Mouse (Mus musculus): Measurements from ENCODE around the gene Lingo2.
"Not testable (repeated sequence)": the region's sequence is repeated elsewhere in the genome, so short reads cannot be mapped to it uniquely, and the experiment has no call there.

Gene Lingo2

DNA sequence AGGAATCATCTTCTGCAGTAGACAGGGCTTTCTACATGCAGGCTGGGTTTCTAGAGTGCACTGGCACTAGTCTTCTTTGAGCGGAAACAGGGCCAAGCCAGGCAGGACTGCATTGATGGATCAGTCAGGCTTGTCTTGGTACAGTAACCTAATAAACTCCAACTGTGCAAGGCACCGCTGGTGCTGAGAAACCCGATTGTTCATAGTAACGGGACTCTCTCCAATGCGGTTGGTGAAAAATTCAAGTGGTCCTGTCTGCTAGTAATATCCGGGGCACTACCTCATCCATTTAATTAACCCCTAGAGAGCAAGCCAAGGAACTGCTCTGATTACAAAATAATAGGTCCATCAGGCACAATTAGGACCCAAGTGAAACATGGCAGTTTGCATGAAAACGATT, 1106.4 kb downstream of the Lingo2 start:
- DNase-seq (ENCODE audit: low read depth, low spot score), result no peak

DNA sequence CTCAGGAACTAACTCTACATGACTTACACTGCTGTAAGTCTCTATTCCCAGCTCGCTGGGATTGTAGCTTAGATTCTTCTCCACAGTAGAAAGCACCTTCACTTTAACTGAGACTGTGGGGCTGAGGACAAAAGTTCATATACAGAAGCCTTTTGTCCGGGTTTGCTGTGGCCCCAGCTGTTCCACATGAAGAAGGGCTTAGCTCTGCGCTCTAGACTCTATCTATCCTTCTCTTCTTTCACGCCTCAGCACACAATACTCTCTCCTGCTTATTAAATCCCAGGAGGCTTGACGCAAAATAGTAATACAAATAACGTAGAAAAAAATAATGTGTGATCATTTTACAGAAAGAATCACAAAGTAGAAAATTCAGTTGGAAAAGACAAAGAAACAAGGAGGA, 1107.0 kb downstream of the Lingo2 start:
- DNase-seq (ENCODE audit: low read depth, low spot score), result no peak

DNA sequence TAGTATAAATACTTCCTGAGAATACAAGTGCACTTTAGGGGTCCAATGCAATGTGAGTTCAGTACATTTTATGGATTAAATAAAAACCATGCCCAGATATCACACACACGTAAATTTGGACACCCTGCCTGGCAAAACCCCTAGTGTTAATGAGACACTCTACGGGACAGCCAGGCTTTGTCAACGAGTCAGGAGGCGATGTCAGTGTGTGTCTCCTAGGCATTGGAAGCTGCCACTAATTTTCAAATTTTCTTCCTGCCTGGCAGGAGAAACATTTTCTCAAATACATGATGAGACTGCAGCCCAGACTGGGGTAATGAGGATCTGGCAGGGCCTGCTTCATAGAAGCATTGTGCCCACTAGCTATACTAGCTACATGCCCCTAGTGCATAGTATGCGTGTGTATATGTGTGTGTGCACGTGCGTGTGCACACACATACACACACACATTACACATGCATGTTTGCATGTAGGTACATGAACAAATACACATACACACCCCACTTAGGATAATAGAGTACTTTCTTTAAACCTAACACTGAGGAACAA, 1128.2 kb downstream of the Lingo2 start:
- DNase-seq (ENCODE audit: low read depth, low spot score), result no peak

DNA sequence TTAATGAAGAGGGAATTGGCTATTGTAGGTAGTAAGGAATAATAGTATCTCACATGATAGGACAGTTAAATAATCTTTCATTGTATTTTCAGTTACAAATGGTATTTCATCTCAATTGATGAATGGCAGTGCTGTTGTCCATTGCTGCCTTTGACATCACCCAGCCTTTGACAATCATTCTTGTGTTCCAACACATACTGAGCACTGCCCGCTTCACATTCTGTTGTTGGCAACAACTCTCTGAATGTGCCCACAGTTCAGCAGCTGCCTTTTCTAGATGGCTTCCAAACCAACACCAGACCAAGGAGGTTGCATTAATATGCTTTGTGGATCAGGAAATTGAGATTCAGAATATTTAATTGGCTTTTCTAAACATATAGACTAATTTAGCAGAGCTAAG, 1130.8 kb downstream of the Lingo2 start:
- DNase-seq (ENCODE audit: low read depth, low spot score), result no peak

DNA sequence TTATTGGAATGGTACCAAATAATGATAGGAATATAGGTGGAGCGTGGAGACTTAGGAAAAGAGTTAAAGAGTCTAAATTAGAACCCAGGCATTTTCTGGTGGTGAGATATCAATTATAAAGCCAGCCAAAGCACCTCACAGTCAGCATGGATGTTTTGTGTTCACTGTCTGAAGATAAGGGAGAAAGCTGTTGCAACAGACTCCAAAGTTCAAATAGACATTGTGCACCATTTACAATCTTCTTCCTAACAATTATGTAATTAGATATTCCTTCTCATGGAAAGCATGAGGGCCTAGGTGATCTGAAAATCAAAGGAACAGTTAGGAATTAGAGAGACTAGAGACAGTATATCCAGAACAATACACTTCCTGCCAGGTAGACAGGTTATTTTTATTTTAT, 1136.8 kb downstream of the Lingo2 start:
- DNase-seq (ENCODE audit: low read depth, low spot score), result no peak

DNA sequence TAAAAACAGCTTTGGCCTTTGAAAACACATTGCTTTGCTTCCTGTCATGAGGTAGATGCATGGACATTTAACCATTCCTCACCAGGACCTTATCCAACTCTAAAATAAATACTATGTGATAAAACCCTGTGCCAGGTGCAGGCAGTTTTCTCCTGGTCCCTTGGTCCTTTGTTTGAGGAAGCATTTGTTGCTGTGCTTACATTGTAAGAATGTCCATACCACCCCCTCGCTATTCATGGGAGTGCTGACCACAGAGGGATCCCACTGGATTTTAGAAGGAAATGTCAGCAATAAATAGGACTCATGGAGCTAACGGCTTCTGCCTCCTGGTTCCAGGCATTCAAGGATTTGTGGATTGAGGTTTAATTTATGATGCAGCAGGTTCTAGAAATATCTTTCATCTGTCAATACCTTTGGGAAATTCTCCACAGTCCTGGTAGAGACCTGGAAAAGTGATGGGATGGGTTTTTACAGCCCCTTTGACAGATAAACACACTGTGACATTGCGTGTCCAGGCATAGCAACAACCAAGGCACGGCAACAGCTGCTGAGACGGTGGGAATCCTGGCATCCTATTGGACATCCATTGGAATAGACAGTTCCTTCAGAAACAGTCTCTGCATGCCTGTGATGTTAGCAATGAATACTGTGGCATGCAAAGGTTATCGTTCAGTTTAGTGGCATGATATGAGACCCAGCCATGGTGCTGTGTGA, 1143.9 kb downstream of the Lingo2 start:
- no peak for DNase-seq (ENCODE audit: low read depth, low spot score)

DNA sequence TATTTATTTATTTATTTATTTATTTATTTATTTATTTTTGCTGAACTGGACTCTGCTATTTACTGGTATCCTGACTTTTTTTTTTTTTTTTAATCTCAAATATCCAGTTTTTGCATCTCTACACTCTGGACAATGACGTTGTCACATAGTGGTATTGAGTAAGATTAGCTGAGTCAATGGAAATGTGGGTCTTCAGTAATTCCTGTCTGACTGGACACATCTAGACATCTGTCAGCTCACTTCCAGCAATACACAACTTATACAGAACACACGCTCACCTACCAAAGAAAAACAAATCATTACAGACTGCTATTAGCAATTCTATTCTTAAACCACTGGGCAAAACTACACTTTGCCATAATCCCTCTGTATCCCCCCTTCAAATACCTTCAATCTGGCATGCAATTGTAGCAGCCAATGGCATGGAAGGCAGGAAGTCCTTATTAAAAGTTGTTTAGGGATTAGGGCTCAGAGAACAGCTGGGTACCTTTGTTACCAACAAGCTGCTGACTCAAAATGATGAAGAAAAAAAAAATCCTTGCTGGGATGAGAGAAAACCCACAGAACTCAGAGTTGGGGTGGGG, 1144.6 kb downstream of the Lingo2 start:
- DNase-seq (ENCODE audit: low read depth, low spot score), result no peak

DNA sequence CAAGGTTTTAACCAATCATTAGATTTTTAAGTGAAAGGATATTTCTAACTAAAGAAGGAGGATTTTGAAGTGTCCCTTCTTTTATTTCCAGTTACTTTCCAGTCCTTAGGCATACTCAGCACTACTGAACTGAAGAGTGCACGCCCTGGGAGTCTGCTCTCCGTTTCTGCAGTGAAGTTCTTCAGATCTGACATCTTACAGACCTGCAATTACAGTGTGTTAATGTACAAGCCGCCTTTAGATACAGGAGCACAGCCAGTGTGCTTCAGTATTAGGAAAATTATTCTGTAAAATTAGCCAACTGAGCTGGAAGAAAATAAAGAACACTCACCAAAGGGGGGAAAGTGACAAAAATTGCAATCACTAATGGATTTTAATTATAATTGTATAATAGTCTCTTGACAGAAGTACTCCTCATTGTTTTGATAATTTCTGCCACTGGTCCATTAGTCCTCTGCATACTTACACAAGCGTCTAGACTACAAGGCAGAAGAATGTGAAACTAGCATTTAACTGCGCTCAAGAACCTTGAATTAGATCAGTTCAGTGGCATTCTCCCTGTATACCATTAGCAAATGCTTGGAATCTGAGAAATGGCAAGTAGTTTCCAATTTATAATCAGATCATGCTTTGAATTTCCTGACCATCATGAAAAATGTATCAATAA, 1167.2 kb downstream of the Lingo2 start:
- DNase-seq (ENCODE audit: low read depth, low spot score), result no peak

DNA sequence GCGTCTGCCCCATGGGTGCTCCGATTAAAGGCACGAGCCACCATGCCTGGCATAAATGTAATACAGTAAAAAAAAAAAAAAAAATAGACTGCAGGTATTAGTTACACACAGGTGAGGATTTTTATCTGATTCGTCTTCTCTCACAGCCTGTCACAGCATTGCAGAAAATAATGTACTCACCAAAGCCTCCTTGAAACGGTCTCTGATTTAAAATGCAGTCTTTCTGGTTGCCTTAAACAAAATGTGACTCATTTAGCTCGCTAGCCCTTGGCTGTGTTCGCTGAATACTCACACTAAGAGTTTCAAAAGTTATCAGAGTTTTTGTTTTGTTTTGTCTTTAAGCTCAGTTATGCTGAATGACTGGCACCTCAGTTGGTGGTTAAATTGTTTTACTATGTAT, 1180.7 kb downstream of the Lingo2 start:
- DNase-seq (ENCODE audit: low read depth, low spot score), result no peak

DNA sequence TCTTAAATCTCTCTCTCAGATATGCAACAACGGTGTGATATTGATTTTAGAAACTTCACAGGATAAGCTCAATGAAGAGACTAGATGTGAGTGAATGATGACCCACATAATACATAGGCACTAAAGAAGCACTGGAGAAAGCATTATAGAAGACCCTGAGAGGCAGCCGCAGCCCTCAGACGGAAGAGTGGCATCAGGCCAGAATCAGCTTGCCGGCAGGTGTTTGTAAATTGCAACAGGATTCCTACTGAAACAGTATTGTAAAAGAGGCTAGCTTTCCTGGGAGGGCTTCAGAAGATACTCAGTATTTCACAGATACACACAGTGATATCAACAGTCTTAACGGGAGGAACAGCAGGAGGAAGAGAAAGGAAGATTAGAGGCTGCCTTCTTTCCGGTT, 1184.6 kb downstream of the Lingo2 start:
- DNase-seq (ENCODE audit: low read depth, low spot score), result no peak

DNA sequence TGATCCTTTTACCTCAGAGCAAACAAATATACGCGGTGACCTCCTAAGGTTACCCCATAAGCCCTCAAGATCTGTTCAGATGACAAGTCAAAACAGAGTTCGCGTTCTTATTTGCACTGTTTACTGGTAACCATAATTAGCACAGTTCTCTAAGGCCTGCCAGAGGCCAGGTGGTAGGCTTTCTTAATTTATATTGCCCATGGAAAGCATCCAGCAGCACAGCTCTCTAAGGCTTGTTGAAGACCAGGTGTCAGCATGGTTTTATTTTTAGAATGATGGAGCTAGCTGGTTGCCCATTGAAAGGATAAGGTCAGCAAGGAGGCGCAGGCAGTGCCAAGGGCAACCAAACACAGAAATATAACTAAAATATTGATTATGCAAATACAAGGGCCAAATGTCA, 1190.4 kb downstream of the Lingo2 start:
- no peak for DNase-seq (ENCODE audit: low read depth, low spot score)

DNA sequence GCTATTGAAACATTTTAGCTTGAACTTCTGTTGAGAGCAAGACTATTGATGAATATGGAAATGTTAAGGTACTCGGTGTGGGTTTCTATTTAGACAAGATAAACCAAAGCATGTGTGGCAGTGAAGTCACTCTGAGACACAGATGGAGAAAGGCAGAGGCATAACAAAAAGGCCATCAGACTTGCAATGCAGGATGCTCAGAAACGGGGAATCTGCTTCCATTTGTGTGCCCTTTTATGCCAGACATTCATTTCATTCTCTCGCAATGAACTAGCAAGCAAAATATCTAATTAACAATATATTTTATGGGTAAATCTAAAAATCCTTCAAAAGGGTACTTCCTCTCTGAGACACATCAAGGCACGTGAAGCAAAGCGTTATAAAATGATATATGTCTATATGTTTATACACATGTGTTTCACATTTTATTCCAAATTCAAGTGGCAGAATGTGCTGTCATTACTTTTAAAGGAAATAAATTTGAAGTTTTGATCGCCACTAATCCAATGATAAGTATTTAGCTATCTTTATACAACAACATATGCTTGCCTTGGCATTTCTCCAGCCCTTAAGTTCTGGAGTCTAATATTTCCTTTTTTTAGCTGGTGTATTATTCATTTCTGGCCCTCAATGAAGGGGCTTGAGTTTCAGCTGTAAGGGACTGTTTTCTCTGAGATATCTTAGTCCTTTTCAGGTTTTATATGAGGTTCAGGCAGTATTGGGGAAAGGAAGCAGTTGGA, 1199.3 kb downstream of the Lingo2 start:
- no peak for DNase-seq (ENCODE audit: low read depth, low spot score)

DNA sequence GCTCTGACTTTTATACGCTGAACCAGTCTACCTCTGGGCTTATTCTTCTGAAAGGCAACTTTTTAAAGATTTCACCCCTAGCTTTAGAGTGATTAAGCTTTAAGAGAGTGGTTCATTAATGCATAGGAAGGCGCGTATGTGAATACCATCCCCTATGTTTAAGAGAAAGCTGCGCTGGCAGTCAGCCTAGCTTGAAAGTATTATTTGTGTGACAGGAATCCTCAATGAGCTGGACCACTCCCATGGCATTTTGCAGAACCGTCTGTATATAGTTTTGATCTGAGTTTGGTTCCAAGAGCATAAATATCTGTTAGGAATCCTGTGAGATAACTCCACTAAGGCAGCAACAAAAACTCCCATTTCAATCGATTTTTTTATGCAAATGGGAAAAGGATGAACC, 1204.9 kb downstream of the Lingo2 start:
- no peak for DNase-seq (ENCODE audit: low read depth, low spot score)

DNA sequence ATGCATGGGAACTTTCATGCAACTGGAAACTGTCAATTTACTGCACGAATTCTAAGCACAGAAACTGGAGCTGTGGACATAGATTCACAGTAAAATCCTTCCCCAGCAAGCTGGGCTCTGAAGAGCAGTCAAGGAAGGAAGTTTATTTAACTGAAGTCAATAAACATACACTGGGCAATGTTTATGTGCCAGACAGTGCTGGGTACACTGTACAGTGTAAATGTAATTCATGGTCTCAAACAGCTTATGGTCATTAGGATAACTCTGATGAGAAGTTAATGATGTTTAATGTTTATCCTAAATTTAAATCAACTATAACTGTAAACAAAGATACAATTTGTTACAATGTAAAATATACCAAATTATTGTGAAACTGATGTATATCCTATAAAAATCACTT, 1226.8 kb downstream of the Lingo2 start:
- DNase-seq (ENCODE audit: low read depth, low spot score), result no peak

DNA sequence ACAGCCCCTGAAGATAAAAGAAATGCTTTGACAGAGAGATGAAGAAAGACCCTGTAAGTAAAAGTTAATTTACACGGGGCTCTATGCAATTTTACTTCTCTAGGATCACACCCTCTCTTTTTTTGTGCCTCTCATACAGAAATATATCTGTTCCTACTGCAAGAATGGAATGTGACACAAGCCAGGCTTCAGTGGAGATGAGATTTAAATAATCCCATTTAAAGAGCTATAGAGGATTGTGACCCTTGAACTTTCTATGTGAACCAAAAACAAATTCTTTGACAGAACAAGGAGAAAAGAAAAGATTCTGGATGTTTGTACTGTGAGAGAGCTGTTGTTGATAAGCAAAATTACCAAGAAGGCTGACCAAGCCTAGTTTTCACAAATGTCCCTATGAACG, 1247.4 kb downstream of the Lingo2 start:
- no peak for DNase-seq (ENCODE audit: low read depth, low spot score)

DNA sequence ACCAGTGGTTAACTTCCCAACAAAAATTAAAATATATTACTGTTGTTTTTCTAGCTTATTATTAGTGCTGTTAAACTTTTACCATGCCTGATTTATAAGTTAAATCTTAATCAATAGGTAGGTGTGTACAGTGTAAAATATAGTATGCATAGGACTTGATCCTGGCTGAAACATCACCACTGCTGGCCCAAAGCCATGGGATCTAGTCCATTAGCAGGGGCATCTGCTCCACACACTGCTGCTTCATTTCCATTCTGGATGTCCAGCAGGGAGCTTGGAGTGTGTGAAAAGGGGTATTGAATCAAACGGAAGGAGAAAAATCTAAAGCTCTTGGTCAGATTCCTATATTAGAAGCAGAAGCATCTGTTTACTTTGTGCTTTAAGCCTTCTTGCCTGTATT, 1248.9 kb downstream of the Lingo2 start:
- no peak for DNase-seq (ENCODE audit: low read depth, low spot score)

DNA sequence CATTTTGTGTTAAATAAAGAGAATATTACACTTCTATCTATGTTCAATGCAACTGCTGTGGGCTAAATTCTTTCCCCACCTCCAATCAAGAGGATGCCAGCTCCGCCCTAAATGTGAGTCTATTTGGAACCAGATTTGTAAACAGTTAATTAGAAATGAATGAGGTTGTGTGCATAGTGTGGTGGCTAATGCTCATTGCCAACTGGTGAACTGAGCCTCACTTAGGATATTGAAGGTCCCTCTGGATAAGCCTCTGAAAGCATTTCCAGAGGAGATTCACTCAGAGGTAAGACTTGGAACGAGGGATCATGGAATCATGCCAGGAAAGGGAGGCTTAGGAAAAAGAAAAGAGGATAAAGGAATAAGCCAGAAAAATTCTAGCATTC, 1256.4 kb downstream of the Lingo2 start:
- no peak for DNase-seq (ENCODE audit: low read depth, low spot score)

DNA sequence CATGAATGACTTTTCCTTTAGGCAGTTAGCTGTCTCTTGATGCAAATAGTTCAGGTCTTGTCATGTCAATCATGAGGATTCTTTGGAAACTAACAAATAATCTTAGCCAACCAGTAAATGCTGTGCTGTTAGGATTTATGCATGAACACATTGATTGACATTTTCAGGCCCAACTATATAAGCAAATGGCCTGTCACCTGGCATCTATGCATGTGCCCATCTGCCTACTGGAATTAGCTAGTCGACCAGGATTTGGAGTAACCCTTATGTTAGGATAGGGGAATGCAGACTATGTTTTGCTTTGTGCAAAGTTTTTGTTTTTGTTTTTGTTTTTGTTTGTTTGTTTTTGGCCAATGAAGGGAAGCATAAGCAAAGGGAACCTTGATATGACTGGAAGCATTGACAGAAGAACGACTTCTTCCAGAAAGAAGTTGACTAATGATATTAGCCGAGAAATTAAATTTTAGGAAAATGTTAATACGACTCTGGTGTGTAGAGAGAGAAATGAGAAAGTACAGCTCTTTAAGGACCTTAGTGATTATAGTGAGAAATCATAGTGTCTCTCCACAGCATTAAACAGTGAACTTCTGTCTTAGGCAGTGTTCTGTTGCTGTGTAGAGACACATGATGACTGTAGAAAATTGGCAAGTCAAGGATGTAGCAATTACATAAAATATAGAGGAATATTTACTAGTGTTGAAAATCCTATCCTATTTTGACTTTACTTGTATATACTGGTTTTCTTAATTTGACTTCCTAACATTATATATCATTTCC, 1257.0 kb downstream of the Lingo2 start:
- no peak for DNase-seq (ENCODE audit: low read depth, low spot score)

DNA sequence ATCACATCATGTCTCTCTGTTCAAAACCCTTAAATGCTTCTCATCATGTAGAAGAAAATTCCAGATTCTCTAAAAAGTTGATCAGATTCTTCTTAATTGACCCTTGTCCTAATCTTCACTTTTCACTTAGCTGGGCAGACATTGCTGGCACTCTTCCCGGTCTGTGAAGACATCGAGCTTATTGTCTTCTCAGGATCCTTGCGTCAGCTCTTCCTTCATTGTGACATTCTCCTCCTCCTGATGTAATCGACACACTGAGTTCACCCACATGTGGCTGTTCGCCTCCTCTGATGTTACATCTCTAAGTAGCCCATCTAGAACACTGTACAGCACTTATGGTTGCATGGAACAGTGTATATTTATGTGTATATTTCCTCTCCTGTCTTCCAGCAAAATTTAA, 1261.0 kb downstream of the Lingo2 start:
- DNase-seq (ENCODE audit: low read depth, low spot score), result no peak

DNA sequence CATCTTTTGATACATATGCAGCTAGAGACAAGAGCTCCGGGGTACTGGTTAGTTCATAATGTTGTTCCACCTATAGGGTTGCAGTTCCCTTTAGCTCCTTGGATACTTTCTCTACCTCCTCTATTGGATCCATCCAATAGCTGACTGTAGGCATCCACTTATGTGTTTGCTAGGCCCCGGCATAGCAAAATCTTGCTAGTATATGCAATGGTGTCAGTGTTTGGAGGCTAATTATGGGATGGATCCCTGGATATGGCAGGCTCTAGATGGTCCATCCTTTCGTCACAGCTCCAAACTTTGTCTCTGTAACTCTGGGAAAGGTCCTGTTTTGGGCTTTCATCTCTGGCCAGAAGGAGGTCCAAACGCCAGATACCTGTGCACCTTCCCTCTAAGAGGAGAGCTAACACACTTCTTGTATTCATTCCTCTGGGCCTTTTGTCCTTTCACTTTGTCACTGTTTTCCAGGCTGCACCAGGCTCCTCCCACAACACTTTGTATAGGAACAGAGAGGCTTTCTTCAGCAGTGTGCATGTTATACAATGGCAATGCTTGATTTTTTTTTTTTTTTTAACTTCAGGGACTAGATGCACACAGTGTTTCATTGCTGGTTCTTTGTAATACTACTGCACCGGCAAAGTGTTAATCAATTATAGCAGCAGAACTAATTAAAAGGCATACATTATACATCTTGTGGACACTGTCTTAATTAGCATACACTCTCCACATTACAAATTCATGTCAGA, 1262.9 kb downstream of the Lingo2 start:
- DNase-seq (ENCODE audit: low read depth, low spot score), result not testable (repeated sequence)

All from R1 (cell line).